Comparison of ENCODE assay signal across 7 mouse cellular contexts in the genomic region with DNA sequence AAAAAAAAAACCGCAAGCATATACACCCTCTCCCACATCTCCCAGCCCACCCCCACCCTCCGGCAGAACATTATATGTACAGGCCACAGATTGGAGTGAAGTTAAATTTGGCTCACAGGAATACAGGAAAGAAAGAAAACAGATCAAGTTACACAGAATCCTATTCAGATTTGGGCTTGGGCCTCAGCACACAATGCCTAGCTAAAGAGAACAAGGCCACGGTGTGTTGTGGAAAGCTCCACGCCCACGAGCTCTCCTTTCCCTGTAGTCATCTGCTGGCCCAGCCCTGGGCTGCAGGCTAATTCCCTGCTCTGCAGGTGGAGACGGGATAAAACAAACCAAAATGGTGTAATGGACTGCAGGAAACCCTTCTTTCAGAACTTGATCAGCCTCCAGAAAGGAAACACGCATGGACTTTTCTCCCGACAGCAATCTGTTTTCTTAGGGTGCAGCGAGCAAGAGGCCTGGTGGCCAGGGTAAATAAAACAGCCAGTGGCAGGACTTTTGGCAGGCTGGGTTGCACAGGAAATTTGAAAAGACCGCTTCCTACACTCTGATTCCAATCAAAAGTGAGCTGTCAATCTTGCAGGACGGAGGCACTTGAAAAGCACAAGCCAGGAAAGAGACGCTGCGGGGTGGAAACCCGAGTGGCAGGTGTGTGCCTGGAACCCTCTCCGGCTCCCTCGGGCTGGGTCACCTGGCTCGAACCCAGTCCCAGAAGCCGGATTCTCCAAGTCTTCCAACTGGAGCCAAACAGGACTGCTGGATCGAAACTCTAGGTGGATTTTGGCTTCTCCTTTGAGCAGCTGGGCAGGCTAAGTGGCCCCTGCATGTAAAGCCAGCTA.
DNase-seq lines count a peak whose midpoint lies in the region; ATAC-seq and TF ChIP-seq lines count a peak whose summit lies in the region.

No protein-coding gene starts in this region.

- H3K27me3 ChIP-seq in midbrain, embryonic 11.5 days (ENCODE audit: control insufficient read depth, insufficient read depth, low read length), result no peaks in the 10 kb centered on the region
- H3K27me3 ChIP-seq in midbrain, embryonic 13.5 days, result no peaks in the 10 kb centered on the region
- no peaks in the 10 kb centered on the region for H3K27me3 ChIP-seq in kidney, embryonic 14.5 days (ENCODE audit: control insufficient read depth, insufficient read depth, low read length)
- H3K27me3 ChIP-seq in myocyte (ENCODE audit: control insufficient read depth, insufficient read depth, insufficient read length), result no peaks in the 10 kb centered on the region

- H3ac ChIP-seq in myocyte (ENCODE audit: control insufficient read depth, insufficient read length), result no peak overlapping the region

- H3K79me2 ChIP-seq in myocyte (ENCODE audit: control insufficient read depth, insufficient read depth), result peaks cover 42% of the 10 kb centered on the region

- DNase-seq in midbrain, embryonic 11.5 days (ENCODE audit: low spot score, missing footprints), result peak; percentile 88
- DNase-seq in right cerebral cortex, postnatal 4 days, result no peak
- no peak for DNase-seq in retina, postnatal 1 day

- TF ChIP-seq CTCF in embryonic fibroblast, embryonic 13.5 days (IDR thresholded peaks at IDR 0.05; ENCODE audit: borderline replicate concordance, insufficient read depth, low read length), result no peak

- H3K9ac ChIP-seq in midbrain, embryonic 11.5 days (ENCODE audit: low read length), result no peak overlapping the region
- H3K9ac ChIP-seq in midbrain, embryonic 13.5 days (replicated peaks), result no peak overlapping the region
- no peak overlapping the region for H3K9ac ChIP-seq in kidney, embryonic 14.5 days (ENCODE audit: low read depth, low read length)

- no peaks in the 10 kb centered on the region for H3K36me3 ChIP-seq in midbrain, embryonic 11.5 days (ENCODE audit: control insufficient read depth, insufficient read depth, low read length)
- H3K36me3 ChIP-seq in midbrain, embryonic 13.5 days, result no peaks in the 10 kb centered on the region
- H3K36me3 ChIP-seq in kidney, embryonic 14.5 days (ENCODE audit: control insufficient read depth, insufficient read depth, low read length), result no peaks in the 10 kb centered on the region
- no peaks in the 10 kb centered on the region for H3K36me3 ChIP-seq in myocyte (ENCODE audit: control insufficient read depth, insufficient read depth)

- no peak overlapping the region for H3K4me2 ChIP-seq in midbrain, embryonic 11.5 days
- no peak overlapping the region for H3K4me2 ChIP-seq in midbrain, embryonic 13.5 days (replicated peaks)
- H3K4me2 ChIP-seq in kidney, embryonic 14.5 days (replicated peaks; ENCODE audit: low read depth, low read length), result no peak overlapping the region; the same call in 1 of the 2 replicates
- H3K4me2 ChIP-seq in myocyte (ENCODE audit: low read depth), result peak overlapping the region; percentile 76

- no peak for ATAC-seq in midbrain, embryonic 11.5 days (ENCODE audit: low FRiP score)
- no peak for ATAC-seq in midbrain, embryonic 13.5 days
- peak; percentile 38 for ATAC-seq in kidney, embryonic 14.5 days (ENCODE audit: low FRiP score, low TSS enrichment)

- H3K4me1 ChIP-seq in midbrain, embryonic 11.5 days (ENCODE audit: control insufficient read depth, insufficient read depth, low read length), result peaks cover 7% of the 10 kb centered on the region
- peaks cover 12% of the 10 kb centered on the region for H3K4me1 ChIP-seq in midbrain, embryonic 13.5 days (replicated peaks)
- peaks cover 34% of the 10 kb centered on the region for H3K4me1 ChIP-seq in embryonic fibroblast, embryonic 13.5 days (ENCODE audit: control insufficient read depth, insufficient read depth, low read length)
- peaks cover 27% of the 10 kb centered on the region for H3K4me1 ChIP-seq in kidney, embryonic 14.5 days (ENCODE audit: control insufficient read depth, insufficient read depth, low read length)

- TF ChIP-seq POLR2A in embryonic fibroblast, embryonic 13.5 days (IDR thresholded peaks at IDR 0.05; ENCODE audit: low read depth, low read length), result no peak
- TF ChIP-seq POLR2A in myocyte (IDR thresholded peaks at IDR 0.05; ENCODE audit: insufficient read length, low read depth), result no peak

- no peak overlapping the region for H3K27ac ChIP-seq in midbrain, embryonic 11.5 days (ENCODE audit: low read depth, low read length)
- H3K27ac ChIP-seq in midbrain, embryonic 13.5 days, result no peak overlapping the region
- peak overlapping the region; percentile 71 for H3K27ac ChIP-seq in embryonic fibroblast, embryonic 13.5 days (ENCODE audit: insufficient read depth, low read length)
- H3K27ac ChIP-seq in kidney, embryonic 14.5 days (ENCODE audit: low read depth, low read length), result peak overlapping the region; percentile 68

- no peaks in the 10 kb centered on the region for H3K9me3 ChIP-seq in midbrain, embryonic 11.5 days (ENCODE audit: control insufficient read depth, low read length)
- H3K9me3 ChIP-seq in midbrain, embryonic 13.5 days, result 0 out of 2 replicates have a peak, but pooled peaks cover 4% of the 10 kb centered on the region
- no peaks in the 10 kb centered on the region for H3K9me3 ChIP-seq in kidney, embryonic 14.5 days (ENCODE audit: control insufficient read depth, low read length)

- WGBS in midbrain, embryonic 11.5 days, result 45% methylated on average over 19 of the region's 19 CpGs
- WGBS in midbrain, embryonic 13.5 days, result 39% methylated on average over 19 of the region's 19 CpGs
- 21% methylated on average over 19 of the region's 19 CpGs for WGBS in kidney, embryonic 14.5 days

- H3K4me3 ChIP-seq in midbrain, embryonic 11.5 days (ENCODE audit: low read depth, low read length), result no peak overlapping the region
- H3K4me3 ChIP-seq in midbrain, embryonic 13.5 days (replicated peaks), result no peak overlapping the region
- H3K4me3 ChIP-seq in embryonic fibroblast, embryonic 13.5 days (ENCODE audit: insufficient read depth, low read length), result no peak overlapping the region
- no peak overlapping the region for H3K4me3 ChIP-seq in kidney, embryonic 14.5 days (ENCODE audit: low read length)
- peak overlapping the region; percentile 3 for H3K4me3 ChIP-seq in myocyte

TF ChIP-seq in myocyte, 11 proteins besides CTCF, POLR2A, EP300 and RAD21:
- TF ChIP-seq TCF12 (IDR thresholded peaks at IDR 0.05; ENCODE audit: insufficient read depth, poor library complexity, severe bottlenecking) (no peak), E2F4 (IDR thresholded peaks at IDR 0.05; ENCODE audit: insufficient read depth) (peak; percentile 55)

Comparison
In these comparisons a context has a peak if more than half of its experiments do, and no peak if none do; other contexts are left out.
1. H3K27ac ChIP-seq: peak in embryonic fibroblast, embryonic 13.5 days (single experiment) and kidney, embryonic 14.5 days (single experiment); none in midbrain, embryonic 11.5 days (single experiment) and midbrain, embryonic 13.5 days (single experiment).